Mouse (Mus musculus): ENCODE measurements around the gene Ext2. TPM values are rescaled to one million over a fixed set of nuclear protein-coding genes. Genes with fewer than 3 reads are reported as not detected.

Gene Ext2
- polyA plus RNA-seq, 1 experiment from 2014 or later: 71.3 TPM

GRCm38 (mm10) chr2:93745741-93746140 lies 76.6 kb downstream of the Ext2 start:
- H3K36me3 ChIP-seq (ENCODE audit: control insufficient read depth, insufficient read depth, low read length): no peaks in the 10 kb centered on the region
- no peaks in the 10 kb centered on the region for H3K27me3 ChIP-seq (ENCODE audit: control insufficient read depth, insufficient read depth, low read depth, low read length)
- H3K4me3 ChIP-seq (ENCODE audit: low read depth, low read length): no peak overlapping the region
- no peak overlapping the region for H3K27ac ChIP-seq (ENCODE audit: low read length)
- WGBS: 89% methylated on average over 9 of the region's 9 CpGs
- H3K9ac ChIP-seq (ENCODE audit: low read depth, low read length): no peak overlapping the region
- peaks cover 14% of the 10 kb centered on the region for H3K4me1 ChIP-seq (ENCODE audit: control insufficient read depth, insufficient read depth, low read length)
- ATAC-seq: no peak
- no peaks in the 10 kb centered on the region for H3K9me3 ChIP-seq (replicated peaks; ENCODE audit: control insufficient read depth, low read length, poor library complexity, severe bottlenecking)
- H3K4me2 ChIP-seq (ENCODE audit: low read length): no peak overlapping the region

GRCm38 (mm10) chr2:93744346-93745229 lies 77.8 kb downstream of the Ext2 start:
- Histone ChIP-seq H3K4me1 (ENCODE audit: control insufficient read depth, insufficient read depth, low read length) (peaks cover 17% of the 10 kb centered on the region), H3K9ac (ENCODE audit: low read depth, low read length) (0 out of 2 replicates have a peak overlapping the region, but pooled peaks have one; percentile 28), H3K4me3 (ENCODE audit: low read depth, low read length) (no peak overlapping the region), H3K9me3 (replicated peaks; ENCODE audit: control insufficient read depth, low read length, poor library complexity, severe bottlenecking) (no peaks in the 10 kb centered on the region), H3K27ac (ENCODE audit: low read length) (peak overlapping the region; percentile 63), H3K36me3 (ENCODE audit: control insufficient read depth, insufficient read depth, low read length) (no peaks in the 10 kb centered on the region), H3K4me2 (ENCODE audit: low read length) (no peak overlapping the region), H3K27me3 (ENCODE audit: control insufficient read depth, insufficient read depth, low read depth, low read length) (no peaks in the 10 kb centered on the region)
- WGBS: 15% methylated on average over 11 of the region's 11 CpGs
- peak; percentile 46 for ATAC-seq

DNA sequence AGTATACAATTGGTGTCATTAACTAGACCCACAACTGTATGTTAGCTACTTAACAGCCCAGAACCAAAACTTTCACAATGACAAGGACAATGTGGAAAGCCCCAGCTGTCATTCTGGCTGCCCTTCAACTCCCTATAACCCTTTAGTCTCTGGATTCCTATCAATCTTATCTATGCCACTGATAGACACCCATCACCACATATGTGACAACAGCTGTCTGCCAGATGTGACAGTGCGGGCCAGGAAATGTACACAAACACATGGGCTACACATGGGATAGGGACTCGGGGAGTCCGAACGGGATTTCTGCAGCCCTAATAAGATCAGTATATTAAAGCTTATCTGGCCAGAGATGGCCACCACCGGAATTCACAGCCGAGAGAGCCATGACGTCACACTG lies 80.7 kb downstream of the Ext2 start:
- Histone ChIP-seq H3K36me3 (ENCODE audit: control insufficient read depth, insufficient read depth, low read length) (no peaks in the 10 kb centered on the region), H3K4me3 (ENCODE audit: low read depth, low read length) (no peak overlapping the region), H3K27me3 (ENCODE audit: control insufficient read depth, insufficient read depth, low read depth, low read length) (no peaks in the 10 kb centered on the region), H3K4me1 (ENCODE audit: control insufficient read depth, insufficient read depth, low read length) (peaks cover 17% of the 10 kb centered on the region), H3K9ac (ENCODE audit: low read depth, low read length) (no peak overlapping the region), H3K4me2 (ENCODE audit: low read length) (no peak overlapping the region), H3K9me3 (replicated peaks; ENCODE audit: control insufficient read depth, low read length, poor library complexity, severe bottlenecking) (no peaks in the 10 kb centered on the region), H3K27ac (ENCODE audit: low read length) (no peak overlapping the region)
- WGBS: 83% methylated on average over 7 of the region's 7 CpGs
- no peak for ATAC-seq

DNA sequence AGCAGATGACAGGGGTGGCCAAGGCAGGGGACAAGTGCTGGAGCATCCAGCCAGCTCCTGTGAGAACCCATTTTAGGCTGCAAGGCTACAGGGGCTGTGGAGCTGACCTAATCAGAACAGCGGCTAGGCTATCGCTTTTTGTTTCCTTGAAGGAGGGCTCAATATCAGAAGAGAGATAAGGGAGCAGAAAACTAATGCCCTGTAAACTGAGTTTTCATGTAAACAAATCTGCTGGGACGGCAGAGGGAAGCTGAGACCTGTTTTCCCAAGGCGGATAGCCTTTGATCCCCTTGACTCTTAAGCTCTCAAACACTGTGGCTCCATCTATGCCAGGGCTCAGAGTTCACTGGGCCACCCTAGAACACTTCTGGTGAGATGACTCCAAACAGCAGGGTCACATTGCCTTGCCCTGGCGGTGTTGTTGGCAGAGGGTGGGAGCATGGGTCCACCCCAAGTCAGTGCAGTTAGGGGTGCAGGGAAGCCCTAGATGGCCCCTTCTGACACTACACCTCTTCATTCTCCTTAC lies 83.3 kb downstream of the Ext2 start:
- no peak overlapping the region for H3K9ac ChIP-seq (ENCODE audit: low read depth, low read length)
- H3K4me1 ChIP-seq (ENCODE audit: control insufficient read depth, insufficient read depth, low read length): peaks cover 4% of the 10 kb centered on the region; the same call in 1 of the 2 replicates
- no peak overlapping the region for H3K27ac ChIP-seq (ENCODE audit: low read length)
- H3K4me2 ChIP-seq (ENCODE audit: low read length): no peak overlapping the region
- ATAC-seq: no peak
- no peaks in the 10 kb centered on the region for H3K36me3 ChIP-seq (ENCODE audit: control insufficient read depth, insufficient read depth, low read length)
- 80% methylated on average over 5 of the region's 5 CpGs for WGBS
- H3K9me3 ChIP-seq (replicated peaks; ENCODE audit: control insufficient read depth, low read length, poor library complexity, severe bottlenecking): no peaks in the 10 kb centered on the region
- no peaks in the 10 kb centered on the region for H3K27me3 ChIP-seq (ENCODE audit: control insufficient read depth, insufficient read depth, low read depth, low read length)
- H3K4me3 ChIP-seq (ENCODE audit: low read depth, low read length): no peak overlapping the region

DNA sequence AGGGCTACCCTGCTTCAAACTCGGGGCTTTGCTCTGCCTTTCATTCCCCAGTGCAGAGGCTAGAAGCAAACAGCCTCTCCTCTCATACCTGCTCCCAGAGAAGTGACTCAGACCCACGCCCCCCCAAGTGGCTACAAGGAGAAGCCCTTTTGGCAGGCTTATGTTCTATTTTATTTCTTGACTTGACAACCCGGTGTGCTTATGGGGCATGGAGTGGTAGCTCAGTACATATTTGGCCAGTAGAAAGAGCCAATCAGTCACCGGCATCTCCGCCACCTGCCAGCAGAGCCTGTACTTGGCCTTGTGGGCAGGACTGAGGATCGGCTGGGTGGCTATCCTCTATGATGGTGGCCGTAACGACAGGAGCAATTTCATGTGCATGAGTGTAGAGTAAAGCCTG lies 85.2 kb downstream of the Ext2 start:
- H3K4me2 ChIP-seq (ENCODE audit: low read length): no peak overlapping the region
- H3K27me3 ChIP-seq (ENCODE audit: control insufficient read depth, insufficient read depth, low read depth, low read length): no peaks in the 10 kb centered on the region
- H3K9ac ChIP-seq (ENCODE audit: low read depth, low read length): no peak overlapping the region
- H3K36me3 ChIP-seq (ENCODE audit: control insufficient read depth, insufficient read depth, low read length): peaks cover 4% of the 10 kb centered on the region; the same call in 1 of the 2 replicates
- H3K27ac ChIP-seq (ENCODE audit: low read length): no peak overlapping the region
- no peak overlapping the region for H3K4me3 ChIP-seq (ENCODE audit: low read depth, low read length)
- no peaks in the 10 kb centered on the region for H3K9me3 ChIP-seq (replicated peaks; ENCODE audit: control insufficient read depth, low read length, poor library complexity, severe bottlenecking)
- WGBS: 95% methylated on average over 8 of the region's 8 CpGs
- no peak for ATAC-seq
- 0 out of 2 replicates have a peak, but pooled peaks cover 3% of the 10 kb centered on the region for H3K4me1 ChIP-seq (ENCODE audit: control insufficient read depth, insufficient read depth, low read length)

DNA sequence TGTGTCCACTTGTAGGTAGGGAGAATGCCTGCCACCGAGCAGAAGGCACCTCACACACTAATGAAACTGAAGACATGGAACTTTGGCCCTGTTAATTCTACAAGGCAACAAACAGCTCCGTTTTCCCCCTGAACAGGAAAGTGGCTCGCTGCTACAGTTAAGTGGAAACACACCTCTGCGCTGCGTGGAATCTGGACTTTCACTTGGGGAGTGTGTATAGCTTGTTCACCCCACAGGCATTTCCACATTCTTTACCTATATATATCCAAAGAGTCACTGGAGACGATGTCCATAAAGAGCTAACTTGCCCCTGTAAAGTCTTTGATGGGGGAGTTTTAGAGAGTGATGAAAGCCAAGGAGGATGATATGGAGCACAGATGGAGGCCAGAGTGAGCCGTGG lies 89.7 kb downstream of the Ext2 start:
- 92% methylated on average over 7 of the region's 7 CpGs for WGBS

GRCm38 (mm10) chr2:93729585-93729984 lies 92.8 kb downstream of the Ext2 start:
- WGBS: 75% methylated on average over 11 of the region's 11 CpGs
- Histone ChIP-seq H3K4me2 (ENCODE audit: low read length) (no peak overlapping the region), H3K4me1 (ENCODE audit: control insufficient read depth, insufficient read depth, low read length) (no peaks in the 10 kb centered on the region), H3K36me3 (ENCODE audit: control insufficient read depth, insufficient read depth, low read length) (peaks cover 17% of the 10 kb centered on the region), H3K9me3 (replicated peaks; ENCODE audit: control insufficient read depth, low read length, poor library complexity, severe bottlenecking) (no peaks in the 10 kb centered on the region), H3K27ac (ENCODE audit: low read length) (no peak overlapping the region), H3K4me3 (ENCODE audit: low read depth, low read length) (no peak overlapping the region), H3K9ac (ENCODE audit: low read depth, low read length) (no peak overlapping the region), H3K27me3 (ENCODE audit: control insufficient read depth, insufficient read depth, low read depth, low read length) (no peaks in the 10 kb centered on the region)
- ATAC-seq: no peak

More for the DNA sequence above, 89.7 kb downstream of the Ext2 start:
- no peak for ATAC-seq
- no peak overlapping the region for H3K9ac ChIP-seq (ENCODE audit: low read depth, low read length)
- no peaks in the 10 kb centered on the region for H3K27me3 ChIP-seq (ENCODE audit: control insufficient read depth, insufficient read depth, low read depth, low read length)
- H3K9me3 ChIP-seq (replicated peaks; ENCODE audit: control insufficient read depth, low read length, poor library complexity, severe bottlenecking): no peaks in the 10 kb centered on the region
- H3K4me2 ChIP-seq (ENCODE audit: low read length): no peak overlapping the region
- H3K27ac ChIP-seq (ENCODE audit: low read length): no peak overlapping the region
- H3K4me3 ChIP-seq (ENCODE audit: low read depth, low read length): no peak overlapping the region
- peaks cover 15% of the 10 kb centered on the region for H3K36me3 ChIP-seq (ENCODE audit: control insufficient read depth, insufficient read depth, low read length)
- H3K4me1 ChIP-seq (ENCODE audit: control insufficient read depth, insufficient read depth, low read length): no peaks in the 10 kb centered on the region

DNA sequence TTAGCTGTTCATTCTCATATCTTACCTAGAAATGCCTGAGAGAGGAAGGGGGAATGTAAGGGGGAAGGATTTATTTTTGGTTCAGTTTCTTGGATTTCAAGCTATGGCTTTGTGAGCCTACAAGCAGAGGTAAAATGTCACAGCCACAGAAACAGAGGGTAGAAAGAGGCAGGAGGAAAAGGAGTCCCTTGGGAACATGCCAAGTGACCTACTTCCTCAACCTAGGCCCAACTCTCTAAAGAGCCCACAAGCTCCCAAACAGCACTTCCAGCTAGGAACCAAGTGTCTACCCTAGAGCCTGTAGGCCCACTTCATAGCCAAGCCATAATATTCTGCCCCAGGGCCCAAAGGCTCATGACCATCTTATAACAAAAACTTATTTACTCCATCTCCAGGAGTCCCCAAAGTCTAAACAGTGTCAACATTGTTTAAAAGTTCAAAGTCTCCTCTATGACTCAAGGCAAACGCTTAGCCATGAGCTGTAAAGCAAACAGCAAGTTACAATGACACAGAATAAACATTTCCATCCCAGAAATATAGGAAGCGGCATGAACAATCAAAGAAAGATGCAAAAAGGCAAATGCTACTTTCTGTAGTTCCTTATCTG lies 99.1 kb downstream of the Ext2 start:
- Histone ChIP-seq H3K4me2 (ENCODE audit: low read length) (no peak overlapping the region), H3K9ac (ENCODE audit: low read depth, low read length) (no peak overlapping the region), H3K27ac (ENCODE audit: low read length) (no peak overlapping the region), H3K9me3 (replicated peaks; ENCODE audit: control insufficient read depth, low read length, poor library complexity, severe bottlenecking) (no peaks in the 10 kb centered on the region), H3K4me1 (ENCODE audit: control insufficient read depth, insufficient read depth, low read length) (no peaks in the 10 kb centered on the region), H3K36me3 (ENCODE audit: control insufficient read depth, insufficient read depth, low read length) (0 out of 2 replicates have a peak, but pooled peaks cover 2% of the 10 kb centered on the region), H3K27me3 (ENCODE audit: control insufficient read depth, insufficient read depth, low read depth, low read length) (no peaks in the 10 kb centered on the region), H3K4me3 (ENCODE audit: low read depth, low read length) (no peak overlapping the region)
- 95% methylated on average over 2 of the region's 2 CpGs for WGBS
- no peak for ATAC-seq

DNA sequence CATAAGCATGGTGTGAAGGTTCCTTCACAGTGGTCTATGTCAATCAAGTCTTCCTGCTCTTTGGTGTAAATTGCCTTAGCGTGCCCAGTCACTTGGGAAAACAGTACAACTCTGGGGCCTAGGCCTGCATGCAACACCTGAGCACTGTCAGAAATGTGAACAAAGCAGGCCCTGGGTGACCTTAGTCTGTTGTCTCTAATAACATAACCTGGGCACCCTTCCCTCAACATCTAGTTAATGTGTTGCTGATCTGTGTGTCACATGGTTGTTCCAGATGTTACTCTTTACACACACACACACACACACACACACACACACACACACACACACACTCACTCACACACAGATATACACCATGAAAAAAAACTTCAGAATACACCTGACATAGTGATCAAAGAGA lies 101.4 kb downstream of the Ext2 start:
- no peaks in the 10 kb centered on the region for H3K4me1 ChIP-seq (ENCODE audit: control insufficient read depth, insufficient read depth, low read length)
- no peak overlapping the region for H3K9ac ChIP-seq (ENCODE audit: low read depth, low read length)
- no peaks in the 10 kb centered on the region for H3K27me3 ChIP-seq (ENCODE audit: control insufficient read depth, insufficient read depth, low read depth, low read length)
- H3K9me3 ChIP-seq (replicated peaks; ENCODE audit: control insufficient read depth, low read length, poor library complexity, severe bottlenecking): no peaks in the 10 kb centered on the region
- WGBS: 89% methylated on average over 1 of the region's 1 CpGs
- no peak overlapping the region for H3K27ac ChIP-seq (ENCODE audit: low read length)
- no peak for ATAC-seq
- H3K4me2 ChIP-seq (ENCODE audit: low read length): no peak overlapping the region
- H3K36me3 ChIP-seq (ENCODE audit: control insufficient read depth, insufficient read depth, low read length): 0 out of 2 replicates have a peak, but pooled peaks cover 7% of the 10 kb centered on the region
- H3K4me3 ChIP-seq (ENCODE audit: low read depth, low read length): no peak overlapping the region
